In the genomic region with DNA sequence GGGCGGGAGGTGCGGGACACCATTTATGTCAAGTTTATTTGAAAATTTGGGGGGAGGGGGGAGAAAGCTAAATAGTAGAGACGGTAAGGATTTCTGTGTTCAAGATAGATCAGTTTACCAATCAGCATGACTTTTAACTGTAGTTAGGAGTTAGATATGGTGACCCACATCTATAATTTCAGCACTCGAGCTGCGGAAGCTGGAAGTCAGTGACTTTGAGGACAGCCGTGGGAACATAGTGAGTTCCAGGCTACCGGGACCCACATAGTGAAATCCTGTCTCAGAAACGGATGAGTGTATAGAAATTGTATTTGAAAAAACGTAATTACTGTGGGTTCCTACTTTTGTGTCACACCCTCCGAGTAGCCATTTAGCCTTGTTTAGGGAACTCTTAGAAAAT, we compare ENCODE assay signal across 9 mouse cellular contexts. TPM values are rescaled to one million over a fixed set of nuclear protein-coding genes. Genes with fewer than 3 reads are reported as not detected.
DNase-seq lines count a peak whose midpoint lies in the region; ATAC-seq and TF ChIP-seq lines count a peak whose summit lies in the region.
"Had no signal": no experiment of that assay in that cellular context is flagged by ENCODE, and none has a peak within 500 bp of the region (broad histone marks: within the 10 kb centered on the region; RNA-seq: fewer than 3 reads in every experiment).

No protein-coding gene starts in this region.

- peak overlapping the region; percentile 66 for H3K9ac ChIP-seq in neural tube, embryonic 11.5 days (ENCODE audit: low read length)
- H3K9ac ChIP-seq in limb, embryonic 15.5 days: peak overlapping the region; percentile 58
- H3K9ac ChIP-seq in stomach, postnatal 0 days (ENCODE audit: low read length): peak overlapping the region; percentile 73

- H3K4me3 ChIP-seq in neural tube, embryonic 11.5 days (ENCODE audit: low read depth, low read length): peak overlapping the region; percentile 64
- peak overlapping the region; percentile 79 for H3K4me3 ChIP-seq in limb, embryonic 15.5 days
- H3K4me3 ChIP-seq in stomach, postnatal 0 days (ENCODE audit: low read depth, low read length): peak overlapping the region; percentile 81

- WGBS in neural tube, embryonic 11.5 days: 12% methylated on average over 10 of the region's 10 CpGs
- 6% methylated on average over 10 of the region's 10 CpGs for WGBS in limb, embryonic 15.5 days
- 4% methylated on average over 10 of the region's 10 CpGs for WGBS in stomach, postnatal 0 days

- peak; percentile 16 for DNase-seq in embryo, embryonic 10 days (ENCODE audit: low spot score)
- DNase-seq in embryo, embryonic 9.5 days (ENCODE audit: extremely low spot score): no peak
- no peak for DNase-seq in neural tube, embryonic 11.5 days (ENCODE audit: low spot score)
- DNase-seq in neural tube, embryonic 10.5 days (ENCODE audit: extremely low spot score, low spot score): no peak
- peak; percentile 13 for DNase-seq in stomach, postnatal 0 days (ENCODE audit: low spot score)
- no peak for DNase-seq in B cell, adult 2 months
- no peak for DNase-seq in layer of hippocampus, adult 18-20 months (ENCODE audit: low spot score in 2 of 2)

- no peaks in the 10 kb centered on the region for H3K9me3 ChIP-seq in neural tube, embryonic 11.5 days (ENCODE audit: control insufficient read depth, low read length)
- H3K9me3 ChIP-seq in limb, embryonic 15.5 days: no peaks in the 10 kb centered on the region
- H3K9me3 ChIP-seq in stomach, postnatal 0 days (ENCODE audit: control insufficient read depth, low read length): no peaks in the 10 kb centered on the region

- TF ChIP-seq EP300 in stomach, postnatal 0 days (optimal IDR thresholded peaks at IDR 0.05): no peak

- H3K27me3 ChIP-seq in neural tube, embryonic 11.5 days (ENCODE audit: control insufficient read depth, insufficient read depth, low read length): no peaks in the 10 kb centered on the region
- H3K27me3 ChIP-seq in limb, embryonic 15.5 days: no peaks in the 10 kb centered on the region
- no peaks in the 10 kb centered on the region for H3K27me3 ChIP-seq in stomach, postnatal 0 days (ENCODE audit: control insufficient read depth, insufficient read depth, low read length)

- H3K4me1 ChIP-seq in neural tube, embryonic 11.5 days (ENCODE audit: control insufficient read depth, insufficient read depth, low read length): peaks cover 5% of the 10 kb centered on the region
- peaks cover 16% of the 10 kb centered on the region for H3K4me1 ChIP-seq in limb, embryonic 15.5 days
- H3K4me1 ChIP-seq in stomach, postnatal 0 days (replicated peaks; ENCODE audit: control insufficient read depth, insufficient read depth): 0 out of 2 replicates have a peak, but pooled peaks cover 3% of the 10 kb centered on the region

- ATAC-seq in neural tube, embryonic 11.5 days (ENCODE audit: insufficient read depth, low FRiP score, low TSS enrichment): no peak
- ATAC-seq in limb, embryonic 15.5 days (ENCODE audit: insufficient number of reproducible peaks, low FRiP score, low TSS enrichment, low read depth): no peak
- no peak for ATAC-seq in stomach, postnatal 0 days (ENCODE audit: low FRiP score, low TSS enrichment)

- H3K36me3 ChIP-seq in neural tube, embryonic 11.5 days (ENCODE audit: control insufficient read depth, insufficient read depth, low read length): 0 out of 2 replicates have a peak, but pooled peaks cover 2% of the 10 kb centered on the region
- H3K36me3 ChIP-seq in limb, embryonic 15.5 days: peaks cover 31% of the 10 kb centered on the region
- H3K36me3 ChIP-seq in stomach, postnatal 0 days (ENCODE audit: control insufficient read depth, insufficient read depth, low read length): no peaks in the 10 kb centered on the region

- no peak for TF ChIP-seq CTCF in stomach, postnatal 0 days (IDR thresholded peaks at IDR 0.05; ENCODE audit: low read depth)

- no peak overlapping the region for H3K27ac ChIP-seq in neural tube, embryonic 11.5 days (ENCODE audit: low read depth, low read length)
- H3K27ac ChIP-seq in limb, embryonic 15.5 days: peak overlapping the region; percentile 95
- peak overlapping the region; percentile 91 for H3K27ac ChIP-seq in stomach, postnatal 0 days (replicated peaks)

- H3K4me2 ChIP-seq in neural tube, embryonic 11.5 days (ENCODE audit: low read depth): peak overlapping the region; percentile 66
- peak overlapping the region; percentile 56 for H3K4me2 ChIP-seq in limb, embryonic 15.5 days
- peak overlapping the region; percentile 71 for H3K4me2 ChIP-seq in stomach, postnatal 0 days (replicated peaks; ENCODE audit: low read depth)

RNA-seq across cellular contexts. Expression of gene Zfp84, which starts 0.6 kb away (rescaled TPM):
- 15.3 and 19.4 TPM in 2 replicates for polyA plus RNA-seq in neural tube, embryonic 11.5 days (2014; fragmentation: Nextera tagmentation; extraction: Ambion mirVana)
- polyA plus RNA-seq in limb, embryonic 15.5 days (2015; fragmentation: Nextera tagmentation; extraction: Ambion mirVana): 14.0 and 15.4 TPM in 2 replicates
- 4.8 and 5.0 TPM in 2 replicates for polyA plus RNA-seq in stomach, postnatal 0 days (2015; fragmentation: Nextera tagmentation; extraction: Ambion mirVana)
- 10 to 100 TPM; 20.4 TPM for total RNA-seq in layer of hippocampus, adult 18-20 months (2021)

RNA-seq across cellular contexts. Expression of gene Zfp30, which starts 14.8 kb away (rescaled TPM):
- 9.1 and 9.8 TPM in 2 replicates for polyA plus RNA-seq in neural tube, embryonic 11.5 days (2014; fragmentation: Nextera tagmentation; extraction: Ambion mirVana)
- 8.9 and 9.1 TPM in 2 replicates for polyA plus RNA-seq in limb, embryonic 15.5 days (2015; fragmentation: Nextera tagmentation; extraction: Ambion mirVana)
- 2.3 and 2.6 TPM in 2 replicates for polyA plus RNA-seq in stomach, postnatal 0 days (2015; fragmentation: Nextera tagmentation; extraction: Ambion mirVana)
- total RNA-seq in layer of hippocampus, adult 18-20 months (2021): 10 to 100 TPM; 10.3 to 10.6 TPM

RNA-seq across cellular contexts. Expression of gene Catsperg2, which starts 42.1 kb away (rescaled TPM):
- not detected in 2 replicates for polyA plus RNA-seq in neural tube, embryonic 11.5 days (2014; fragmentation: Nextera tagmentation; extraction: Ambion mirVana)
- polyA plus RNA-seq in limb, embryonic 15.5 days (2015; fragmentation: Nextera tagmentation; extraction: Ambion mirVana): not detected in 2 replicates
- 0.11 TPM in 1 of 2 replicates, not detected in the other for polyA plus RNA-seq in stomach, postnatal 0 days (2015; fragmentation: Nextera tagmentation; extraction: Ambion mirVana)
- total RNA-seq in layer of hippocampus, adult 18-20 months (2021): under 1 TPM in 1 of 2 experiments, not detected in 1; 0.15 TPM
- total RNA-seq: neutrophil, adult 5-6 weeks had no signal

RNA-seq across cellular contexts. Expression of gene Zfp790, which starts 46.9 kb away (rescaled TPM):
- 22.8 and 26.0 TPM in 2 replicates for polyA plus RNA-seq in neural tube, embryonic 11.5 days (2014; fragmentation: Nextera tagmentation; extraction: Ambion mirVana)
- polyA plus RNA-seq in limb, embryonic 15.5 days (2015; fragmentation: Nextera tagmentation; extraction: Ambion mirVana): 14.2 and 14.3 TPM in 2 replicates
- 5.3 and 5.4 TPM in 2 replicates for polyA plus RNA-seq in stomach, postnatal 0 days (2015; fragmentation: Nextera tagmentation; extraction: Ambion mirVana)
- total RNA-seq in layer of hippocampus, adult 18-20 months (2021): 10 to 100 TPM; 21.1 to 23.7 TPM

Comparison
In these comparisons a context has a peak if more than half of its experiments do, and no peak if none do; other contexts are left out.
1. DNase-seq: peak in embryo, embryonic 10 days (single experiment) and stomach, postnatal 0 days (single experiment); none in embryo, embryonic 9.5 days (single experiment), neural tube, embryonic 11.5 days (single experiment), neural tube, embryonic 10.5 days (single experiment), B cell, adult 2 months (0 of 2) and layer of hippocampus, adult 18-20 months (0 of 2).
2. Peak in every context shown above with its lines, with median percentiles within 50 percentile points of each other: H3K4me2 ChIP-seq, H3K4me3 ChIP-seq and H3K9ac ChIP-seq.